Comparison of ENCODE assay signal across 22 mouse cellular contexts in the genomic region with DNA sequence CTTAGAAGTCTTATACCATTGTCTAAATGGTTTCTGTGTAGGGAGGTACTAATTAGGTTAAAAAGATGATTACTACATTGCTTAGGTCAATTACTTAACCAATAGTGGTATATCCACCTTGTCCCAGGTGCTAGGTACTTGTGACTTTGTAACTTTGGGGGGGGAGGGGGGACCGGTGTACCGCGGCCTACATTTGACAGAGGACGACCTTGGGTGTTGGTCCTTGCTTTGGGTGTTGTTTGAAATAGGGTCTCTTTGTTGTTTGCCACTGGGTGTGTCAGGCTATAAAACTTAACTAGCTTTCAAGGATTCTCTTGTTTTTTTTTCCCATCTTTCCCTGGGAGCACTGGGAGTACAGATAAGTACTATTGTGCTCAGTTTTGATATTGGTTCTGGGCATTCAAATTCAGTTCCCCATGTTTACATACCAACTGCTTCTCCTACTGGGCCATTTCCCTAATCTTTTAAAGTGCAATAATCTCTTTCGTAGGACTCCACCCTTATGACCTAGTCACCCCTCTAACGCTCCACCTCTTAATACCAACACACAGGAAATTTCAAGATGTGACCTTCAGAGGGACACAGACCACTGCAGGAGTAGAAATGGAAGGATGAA. TPM values are rescaled to one million over a fixed set of nuclear protein-coding genes. Genes with fewer than 3 reads are reported as not detected.
DNase-seq lines count a peak whose midpoint lies in the region; ATAC-seq and TF ChIP-seq lines count a peak whose summit lies in the region.
"Had no signal": no experiment of that assay in that cellular context is flagged by ENCODE, and none has a peak within 500 bp of the region (broad histone marks: within the 10 kb centered on the region; RNA-seq: fewer than 3 reads in every experiment).

No protein-coding gene starts in this region.

- TF ChIP-seq EP300 in ES-Bruce4 (IDR thresholded peaks at IDR 0.05; ENCODE audit: insufficient read depth, low read depth, low read length): peak; percentile 95

- DNase-seq in ES-E14 (ENCODE audit: low read depth, low spot score): peak; percentile 89
- DNase-seq in thymus, postnatal 14 days: no peak
- no peak for DNase-seq in kidney, postnatal 25 days
- DNase-seq in left cerebral cortex, adult 18-20 months (ENCODE audit: low spot score in 2 of 2): no peak
- DNase-seq: adrenal gland, adult 8-10 months; adrenal gland, postnatal 36 days; cerebellum, adult 2 months; cerebellum, postnatal 36 days; forebrain, postnatal 0 days; gastrocnemius, postnatal 14 days; heart, postnatal 10 days; heart, postnatal 4 days; kidney, adult 18-20 months had no signal

- H3K4me3 ChIP-seq in ES-Bruce4 (ENCODE audit: low read depth, low read length) (no peak overlapping the region), ES-E14 (ENCODE audit: insufficient read depth in 1 of 2, low read depth in 1 of 2, low read length in 2 of 2, poor library complexity in 1 of 2, severe bottlenecking in 1 of 2) (no peak overlapping the region)
- H3K4me3 ChIP-seq in stomach, embryonic 16.5 days (replicated peaks; ENCODE audit: low read length): no peak overlapping the region
- H3K4me3 ChIP-seq: embryonic facial prominence, embryonic 13.5 days; forebrain, embryonic 13.5 days; heart, embryonic 10.5 days; hindbrain, embryonic 12.5 days had no signal

- 0 out of 2 replicates have a peak, but pooled peaks have one; percentile 18 for ATAC-seq in megakaryocyte, adult 5-6 weeks (ENCODE audit: poor library complexity, severe bottlenecking)
- ATAC-seq in stomach, embryonic 16.5 days (ENCODE audit: insufficient read depth, low FRiP score): peak; percentile 29; the same call in 1 of the 2 replicates
- ATAC-seq: forebrain, embryonic 13.5 days; forebrain, postnatal 0 days; hindbrain, embryonic 16.5 days; inflammation-experienced regulatory T-cells, adult 6 months had no signal

- TF ChIP-seq CTCF in ES-Bruce4 (IDR thresholded peaks at IDR 0.05; ENCODE audit: low read depth, low read length): no peak

- H3K27me3 ChIP-seq in ES-Bruce4 (ENCODE audit: control insufficient read depth, insufficient read depth, low read length, poor library complexity, severe bottlenecking): no peaks in the 10 kb centered on the region
- H3K27me3 ChIP-seq in stomach, embryonic 16.5 days (ENCODE audit: control insufficient read depth, insufficient read depth, low read length): no peaks in the 10 kb centered on the region
- H3K27me3 ChIP-seq: embryonic facial prominence, embryonic 13.5 days; forebrain, embryonic 13.5 days; hindbrain, embryonic 12.5 days had no signal

- peak overlapping the region; percentile 100 for H3K27ac ChIP-seq in ES-Bruce4 (ENCODE audit: insufficient read depth, low read length)
- H3K27ac ChIP-seq in ES-E14 (ENCODE audit: insufficient read depth, low read depth, low read length, poor library complexity, severe bottlenecking): peak overlapping the region; percentile 99
- no peak overlapping the region for H3K27ac ChIP-seq in stomach, embryonic 16.5 days (ENCODE audit: low read length)
- H3K27ac ChIP-seq: embryonic facial prominence, embryonic 13.5 days; forebrain, embryonic 13.5 days; heart, embryonic 10.5 days; hindbrain, embryonic 12.5 days had no signal

- peaks cover 8% of the 10 kb centered on the region for H3K4me1 ChIP-seq in ES-Bruce4 (ENCODE audit: control insufficient read depth, insufficient read depth, low read length)
- peaks cover 3 to 20% of the 10 kb centered on the region in 2 experiments for H3K4me1 ChIP-seq in ES-E14 (ENCODE audit: control insufficient read depth in 2 of 2, insufficient read depth in 2 of 2, low read length in 2 of 2, poor library complexity in 1 of 2)
- no peaks in the 10 kb centered on the region for H3K4me1 ChIP-seq in stomach, embryonic 16.5 days (ENCODE audit: control insufficient read depth, insufficient read depth, low read length)
- H3K4me1 ChIP-seq: embryonic facial prominence, embryonic 13.5 days; heart, embryonic 10.5 days had no signal

- in situ Hi-C loops in ES-E14 (cut with MboI; ENCODE audit: low sequenced_read_pairs in 2 of 2, unreplicated experiment in 2 of 2): no loop called here

- H3K36me3 ChIP-seq in ES-Bruce4 (ENCODE audit: control insufficient read depth, insufficient read depth, low read length, poor library complexity, severe bottlenecking) (no peaks in the 10 kb centered on the region; the same call in 1 of the 2 replicates), ES-E14 (ENCODE audit: control insufficient read depth, insufficient read depth, low read length, poor library complexity, severe bottlenecking) (no peaks in the 10 kb centered on the region)
- H3K36me3 ChIP-seq in stomach, embryonic 16.5 days (ENCODE audit: control insufficient read depth, insufficient read depth, low read length): no peaks in the 10 kb centered on the region
- H3K36me3 ChIP-seq: embryonic facial prominence, embryonic 13.5 days; heart, embryonic 10.5 days; hindbrain, embryonic 12.5 days had no signal

- peak overlapping the region; percentile 69; the same call in 1 of the 2 replicates for H3K9ac ChIP-seq in ES-Bruce4 (ENCODE audit: low read depth, poor library complexity, severe bottlenecking)
- 0 out of 2 replicates have a peak overlapping the region, but pooled peaks have one; percentile 66 for H3K9ac ChIP-seq in ES-E14 (ENCODE audit: insufficient read depth, low read depth, low read length, poor library complexity, severe bottlenecking)
- H3K9ac ChIP-seq in stomach, embryonic 16.5 days (ENCODE audit: low read length): no peak overlapping the region
- H3K9ac ChIP-seq: embryonic facial prominence, embryonic 13.5 days; forebrain, embryonic 13.5 days; forebrain, postnatal 0 days; hindbrain, embryonic 12.5 days had no signal

- TF ChIP-seq POLR2A in ES-Bruce4 (IDR thresholded peaks at IDR 0.05; ENCODE audit: insufficient read depth, low read length): no peak

- no peak overlapping the region for H3K4me2 ChIP-seq in stomach, embryonic 16.5 days (ENCODE audit: low read depth, low read length)
- H3K4me2 ChIP-seq: embryonic facial prominence, embryonic 13.5 days; forebrain, embryonic 13.5 days; hindbrain, embryonic 12.5 days had no signal

- 58% methylated on average over 6 of the region's 6 CpGs for WGBS in stomach, embryonic 16.5 days

- peaks cover 11% of the 10 kb centered on the region; the same call in 1 of the 2 replicates for H3K9me3 ChIP-seq in ES-Bruce4 (replicated peaks; ENCODE audit: control insufficient read depth, insufficient read depth, low read length, poor library complexity, severe bottlenecking)
- H3K9me3 ChIP-seq in ES-E14 (ENCODE audit: control insufficient read depth, insufficient read depth, low read depth, low read length): no peaks in the 10 kb centered on the region
- no peaks in the 10 kb centered on the region for H3K9me3 ChIP-seq in stomach, embryonic 16.5 days (replicated peaks; ENCODE audit: control insufficient read depth, low read length)
- H3K9me3 ChIP-seq: embryonic facial prominence, embryonic 13.5 days; forebrain, embryonic 13.5 days; heart, embryonic 10.5 days; hindbrain, embryonic 12.5 days had no signal

TF ChIP-seq in ES-E14, 5 proteins besides CTCF, POLR2A, EP300 and RAD21:
- no peak for TF ChIP-seq HCFC1 (IDR thresholded peaks at IDR 0.05; ENCODE audit: borderline replicate concordance, insufficient read depth, low read length)
- TF ChIP-seq ZNF384 (IDR thresholded peaks at IDR 0.05; ENCODE audit: low read depth, low read length): peak; percentile 79
- TF ChIP-seq CHD2 (IDR thresholded peaks at IDR 0.05; ENCODE audit: low read depth, low read length): peak; percentile 81

RNA-seq across cellular contexts. Expression of a gene that starts 20.2 kb away (rescaled TPM):
- polyA plus RNA-seq in ES-Bruce4 (2011; ENCODE audit: insufficient read depth, insufficient read length, low read depth, missing spikeins): 298 and 328 TPM in 2 replicates
- 207 and 219 TPM in 2 replicates for total RNA-seq in ES-E14 (2012; rRNA removed)
- 145 TPM in 2 replicates for total RNA-seq in megakaryocyte, adult 5-6 weeks (2015)
- total RNA-seq in megakaryocyte, adult 5-6 weeks (2017): 234 and 235 TPM in 2 replicates
- polyA plus RNA-seq in stomach, embryonic 16.5 days (2015; fragmentation: Nextera tagmentation; extraction: Ambion mirVana): 57.8 and 64.1 TPM in 2 replicates
- 100 to 1,000 TPM; 148 to 157 TPM for total RNA-seq in left cerebral cortex, adult 18-20 months (2021)

RNA-seq across cellular contexts. Expression of a gene that starts 23.1 kb away (rescaled TPM):
- 4.3 and 9.6 TPM in 2 replicates for polyA plus RNA-seq in ES-Bruce4 (2011; ENCODE audit: insufficient read depth, insufficient read length, low read depth, missing spikeins)
- total RNA-seq in ES-E14 (2012; rRNA removed): 4.7 and 9.7 TPM in 2 replicates
- 45.3 and 48.4 TPM in 2 replicates for total RNA-seq in megakaryocyte, adult 5-6 weeks (2015)
- total RNA-seq in megakaryocyte, adult 5-6 weeks (2017): 31.1 and 33.4 TPM in 2 replicates
- polyA plus RNA-seq in stomach, embryonic 16.5 days (2015; fragmentation: Nextera tagmentation; extraction: Ambion mirVana): 28.6 and 30.4 TPM in 2 replicates
- total RNA-seq in left cerebral cortex, adult 18-20 months (2021): 1 to 10 TPM; 5.0 to 7.5 TPM
